Mouse (Mus musculus): ENCODE data around the gene Tm7sf3. TPM values are rescaled to one million over a fixed set of nuclear protein-coding genes. Genes with fewer than 3 reads are reported as not detected.

Tm7sf3 gene
- polyA plus RNA-seq, 1 experiment, result 30.1 TPM

- TF ChIP-seq GATA1 (IDR thresholded peaks at IDR 0.05; ENCODE audit: low read length), result no peak
Measured at GRCm38 (mm10) chr6:146634759-146635606, 7.6 kb downstream of the Tm7sf3 start.

DNA sequence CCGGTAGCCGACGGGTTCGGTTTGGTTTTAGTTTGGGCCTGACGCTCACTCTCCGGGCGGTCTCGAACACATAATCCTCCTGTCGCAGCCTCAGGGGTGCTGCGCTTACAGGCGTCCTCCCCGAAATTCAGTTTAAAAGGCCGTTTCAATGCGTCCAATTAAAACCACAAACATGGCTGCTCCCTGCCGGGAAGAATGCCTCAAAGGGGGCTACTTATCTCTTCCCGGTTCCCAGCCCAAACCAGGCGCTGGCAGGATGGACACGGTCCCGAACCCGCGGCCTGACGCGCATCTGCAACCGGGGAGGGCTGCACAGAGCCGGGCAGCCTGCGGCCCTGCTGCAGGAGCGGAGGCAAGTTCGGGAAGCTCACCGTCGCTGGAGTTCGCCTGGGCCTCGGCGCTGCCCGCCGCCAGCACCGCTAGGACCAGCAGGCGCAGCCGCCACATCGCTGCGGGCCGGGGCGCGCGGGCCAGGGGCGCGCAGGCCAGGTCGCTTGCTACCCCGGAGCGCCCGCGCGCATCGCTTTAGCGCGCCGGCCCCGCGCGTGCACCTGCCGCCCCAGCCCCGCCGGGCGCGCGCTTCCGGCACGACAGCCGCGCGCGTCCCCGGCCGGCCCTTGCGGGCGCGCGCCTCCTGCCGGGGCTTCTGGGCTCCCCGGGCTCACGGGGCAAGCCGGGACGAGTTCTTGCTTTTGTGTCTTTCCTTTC lies 8.5 kb downstream of the Tm7sf3 start:
- no peak for TF ChIP-seq GATA1 (IDR thresholded peaks at IDR 0.05; ENCODE audit: low read length)

DNA sequence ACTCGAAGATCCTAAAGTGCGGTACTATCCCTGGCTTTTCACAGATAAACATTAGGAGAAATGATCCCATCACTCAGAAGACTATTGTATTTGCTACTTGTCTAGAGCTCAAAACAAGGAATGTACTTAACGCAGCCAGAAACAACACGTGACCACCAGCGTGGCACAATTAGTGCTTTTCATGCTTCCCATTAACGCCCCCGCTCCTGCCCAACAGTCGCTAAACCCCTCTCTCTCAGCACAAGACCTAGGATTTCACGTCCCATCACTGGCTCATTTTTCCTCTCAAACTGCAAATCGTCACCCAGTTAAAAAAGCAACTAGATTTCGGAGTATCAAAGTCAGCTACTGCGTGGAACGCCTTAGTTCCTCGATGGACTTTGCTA lies 9.0 kb downstream of the Tm7sf3 start:
- TF ChIP-seq GATA1 (IDR thresholded peaks at IDR 0.05; ENCODE audit: low read length), result no peak

GRCm38 (mm10) chr6:146633097-146633496 lies 9.5 kb downstream of the Tm7sf3 start:
- TF ChIP-seq GATA1 (IDR thresholded peaks at IDR 0.05; ENCODE audit: low read length), result no peak

DNA sequence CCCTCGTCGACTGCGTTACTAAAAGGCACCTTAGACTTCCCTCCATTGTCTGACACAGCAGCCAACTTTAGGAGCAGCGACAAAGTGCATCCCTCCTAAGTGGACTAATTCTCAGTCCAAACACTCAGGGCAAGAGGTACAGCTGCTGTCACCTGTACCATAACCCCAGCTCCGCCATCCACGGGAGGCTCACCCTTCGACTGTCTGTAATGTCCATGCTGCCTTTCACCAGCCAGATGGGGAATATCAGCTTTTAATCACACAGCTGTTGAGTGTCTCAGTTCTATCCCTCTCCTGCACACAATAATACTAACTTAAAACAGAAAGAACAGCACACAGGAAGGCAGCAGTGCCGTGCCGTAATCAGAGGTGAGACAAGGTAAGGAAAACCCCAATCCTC lies 10.2 kb downstream of the Tm7sf3 start:
- TF ChIP-seq GATA1 (IDR thresholded peaks at IDR 0.05; ENCODE audit: low read length), result no peak

DNA sequence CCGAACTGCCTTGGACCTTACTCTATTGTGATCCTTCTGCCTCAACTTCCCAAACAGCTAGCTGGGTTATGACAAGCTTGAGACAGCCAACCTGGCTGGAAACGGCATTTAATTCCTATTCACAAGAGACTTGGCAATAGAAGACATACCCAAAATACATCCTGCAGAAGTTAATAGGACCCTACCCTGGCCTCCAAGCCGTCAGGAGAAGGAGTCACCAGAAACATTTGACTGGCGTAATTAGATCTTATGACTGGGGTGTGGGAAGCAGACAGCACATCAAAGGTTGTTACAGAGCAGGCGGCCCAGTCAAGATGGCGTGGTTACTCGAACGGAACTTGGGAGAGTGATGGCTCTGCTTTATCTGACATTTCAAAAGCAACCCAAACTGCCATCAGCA lies 10.8 kb downstream of the Tm7sf3 start:
- no peak for TF ChIP-seq GATA1 (IDR thresholded peaks at IDR 0.05; ENCODE audit: low read length)

DNA sequence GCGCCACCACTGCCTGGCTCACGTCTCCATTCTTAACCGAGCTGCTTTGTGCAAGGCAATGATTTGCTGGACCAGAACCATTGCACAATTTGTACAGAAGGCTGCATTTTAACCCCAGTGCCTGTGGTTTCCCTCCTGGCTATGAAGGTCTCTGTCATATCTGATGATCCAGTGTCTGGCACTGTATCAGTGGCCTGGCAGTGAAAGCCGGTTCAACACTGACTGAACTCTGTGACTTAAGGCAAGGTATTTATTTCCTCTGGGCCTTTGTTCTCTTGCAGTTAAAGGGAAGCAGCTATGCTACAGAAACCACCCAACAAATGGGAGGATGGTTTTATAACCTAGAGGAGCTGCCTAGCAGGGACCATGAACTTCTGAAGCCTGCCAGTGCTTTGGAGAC lies 11.7 kb downstream of the Tm7sf3 start:
- no peak for TF ChIP-seq GATA1 (IDR thresholded peaks at IDR 0.05; ENCODE audit: low read length)

DNA sequence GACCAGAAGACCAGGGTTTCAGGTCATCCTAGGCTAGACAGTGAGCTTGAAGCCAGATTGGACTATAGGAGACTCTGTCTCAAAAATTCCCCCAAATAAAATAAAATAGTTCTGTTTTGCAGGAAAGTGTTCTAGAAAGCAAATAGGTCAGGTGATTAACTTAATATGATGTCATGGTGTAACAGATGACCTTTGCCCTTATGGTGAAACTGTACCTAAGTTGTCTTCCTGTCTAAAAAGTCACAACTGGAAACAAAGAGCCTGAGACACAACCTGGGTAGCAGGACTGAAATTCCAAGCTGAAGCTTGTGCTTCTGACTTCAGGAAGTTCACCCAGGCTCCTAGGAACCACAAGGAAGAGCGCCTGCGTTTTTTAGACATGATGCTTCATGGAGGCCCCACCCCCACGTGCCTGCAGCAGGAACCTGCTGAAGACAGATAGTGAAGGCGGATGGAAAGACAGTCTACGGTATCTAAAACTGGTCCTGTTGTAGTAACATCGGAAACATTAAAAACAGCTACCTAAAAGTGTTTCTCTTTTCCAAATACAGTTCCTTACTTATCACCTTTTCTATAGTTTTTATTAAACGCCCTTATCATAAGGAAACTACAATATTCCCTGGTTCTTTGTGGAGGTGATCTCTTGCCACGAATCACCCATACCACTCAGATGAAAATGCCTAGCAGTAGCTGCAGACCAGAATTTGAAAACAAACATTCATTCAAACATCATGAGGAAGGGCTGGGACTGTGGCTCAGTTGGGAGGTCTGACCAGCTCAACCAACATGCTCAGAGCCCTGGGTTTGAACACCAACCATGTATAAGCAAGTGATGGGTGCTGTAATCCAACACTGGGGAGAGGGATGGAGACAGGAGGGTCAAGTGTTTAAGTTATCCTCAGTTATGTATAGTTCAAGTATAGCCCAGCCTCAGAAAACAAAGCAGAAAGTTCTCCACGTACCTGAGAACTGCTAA lies 12.6 kb downstream of the Tm7sf3 start:
- no peak for TF ChIP-seq GATA1 (IDR thresholded peaks at IDR 0.05; ENCODE audit: low read length)

DNA sequence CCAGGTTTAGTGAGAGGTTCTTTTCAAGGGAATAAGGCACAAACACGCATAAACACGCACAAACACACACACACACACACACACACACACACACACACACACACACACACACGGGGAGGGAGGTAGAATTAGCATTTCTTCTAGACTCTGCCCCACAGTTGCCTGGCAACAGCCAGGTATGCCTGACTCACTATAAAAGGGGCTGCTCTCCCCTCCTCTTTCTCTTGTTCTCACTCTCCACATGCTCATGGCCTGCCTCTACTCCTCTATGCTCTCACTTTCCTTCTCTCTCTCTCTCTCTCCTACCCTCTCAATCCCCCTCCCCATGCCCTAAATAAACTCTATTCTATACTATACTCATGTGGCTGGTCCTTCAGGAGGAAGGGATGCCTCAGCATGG lies 14.5 kb downstream of the Tm7sf3 start:
- no peak for TF ChIP-seq GATA1 (IDR thresholded peaks at IDR 0.05; ENCODE audit: low read length)

DNA sequence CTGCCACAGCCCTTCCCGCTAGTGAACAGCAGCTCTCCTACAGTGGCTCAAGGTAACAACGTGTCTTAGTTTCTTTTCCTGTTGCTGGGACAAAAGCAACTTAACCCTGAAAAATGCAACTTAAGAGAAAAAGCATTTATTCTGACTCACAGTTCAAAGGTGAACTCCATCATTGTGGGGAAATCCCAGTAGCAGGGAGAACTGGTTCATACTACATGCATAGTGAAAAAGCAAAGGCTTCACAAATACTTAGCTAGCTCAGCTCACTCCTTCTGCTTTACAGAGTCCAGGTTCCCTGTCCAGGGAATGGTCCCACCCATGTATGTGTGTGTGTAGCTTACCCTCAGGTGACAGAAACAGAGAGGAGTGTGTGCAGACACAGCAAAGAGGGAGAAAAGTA lies 26.0 kb downstream of the Tm7sf3 start:
- TF ChIP-seq GATA1 (IDR thresholded peaks at IDR 0.05; ENCODE audit: low read length), result no peak

DNA sequence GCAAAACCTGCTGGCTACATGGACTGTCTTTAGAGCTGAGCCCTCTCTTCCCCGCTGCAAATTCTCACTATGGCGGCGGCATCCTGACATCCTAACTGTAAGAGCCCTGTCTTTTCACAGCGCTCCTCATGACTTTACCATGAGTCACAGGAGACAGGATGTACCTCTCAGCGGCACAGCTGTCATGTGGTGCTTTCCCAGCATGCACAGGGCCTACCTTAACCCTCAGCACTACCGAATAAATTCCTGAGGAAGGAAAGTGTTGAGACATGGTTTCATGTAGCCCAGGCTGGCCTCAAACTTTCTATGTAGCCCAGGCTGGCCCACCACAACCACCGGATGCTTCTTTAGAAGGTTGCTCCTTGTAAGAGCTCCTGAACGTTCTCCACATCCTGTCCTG lies 26.7 kb downstream of the Tm7sf3 start:
- TF ChIP-seq GATA1 (IDR thresholded peaks at IDR 0.05; ENCODE audit: low read length), result no peak

GRCm38 (mm10) chr6:146614541-146614940 lies 28.1 kb downstream of the Tm7sf3 start:
- no peak for TF ChIP-seq GATA1 (IDR thresholded peaks at IDR 0.05; ENCODE audit: low read length)

DNA sequence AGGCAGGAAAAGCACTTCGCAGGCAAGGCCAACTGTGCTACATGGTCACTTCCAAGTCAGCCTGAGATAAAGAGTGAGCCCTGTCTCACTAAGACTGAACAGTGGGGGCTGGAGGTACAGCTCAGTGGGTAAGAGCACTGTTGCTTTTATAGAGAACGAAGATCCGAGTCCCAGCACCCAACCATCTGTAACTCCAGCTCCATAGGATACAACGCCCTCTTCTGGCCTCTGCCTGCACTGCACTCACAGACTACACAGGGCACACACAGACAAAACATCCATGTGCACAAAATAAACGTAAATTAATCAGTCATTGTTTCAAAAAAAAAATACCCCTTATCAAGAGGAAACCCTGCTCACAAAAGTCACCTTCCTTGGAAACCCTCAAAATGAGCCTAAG lies 28.7 kb downstream of the Tm7sf3 start:
- TF ChIP-seq GATA1 (IDR thresholded peaks at IDR 0.05; ENCODE audit: low read length), result no peak

GRCm38 (mm10) chr6:146612736-146613135 lies 29.9 kb downstream of the Tm7sf3 start:
- TF ChIP-seq GATA1 (IDR thresholded peaks at IDR 0.05; ENCODE audit: low read length), result no peak

- no peak for TF ChIP-seq GATA1 (IDR thresholded peaks at IDR 0.05; ENCODE audit: low read length)
Measured at GRCm38 (mm10) chr6:146611897-146612296, 30.7 kb downstream of the Tm7sf3 start.

DNA sequence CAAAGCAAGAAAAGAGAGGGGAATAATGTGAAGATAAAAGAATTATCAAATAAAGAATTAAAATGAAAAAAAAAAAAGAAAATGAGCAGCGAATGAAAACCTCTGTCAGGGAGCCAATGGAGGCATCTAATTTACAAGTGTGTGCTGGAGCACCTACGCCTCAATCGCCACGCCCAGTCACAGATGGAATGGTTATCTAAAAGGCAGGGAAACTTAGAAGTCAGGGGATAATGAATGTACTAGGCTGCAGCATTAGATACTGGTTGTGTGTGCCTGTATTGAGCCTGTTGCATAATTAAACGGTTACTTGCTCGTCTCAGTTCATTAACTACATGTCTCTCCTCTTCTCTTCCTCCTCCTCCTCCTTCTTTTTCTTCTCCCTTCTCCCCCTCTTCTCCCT lies 31.2 kb downstream of the Tm7sf3 start:
- no peak for TF ChIP-seq GATA1 (IDR thresholded peaks at IDR 0.05; ENCODE audit: low read length)

All from G1E-ER4 (cell line).